Comparison of ENCODE assay signal across 8 mouse cellular contexts in the genomic region with DNA sequence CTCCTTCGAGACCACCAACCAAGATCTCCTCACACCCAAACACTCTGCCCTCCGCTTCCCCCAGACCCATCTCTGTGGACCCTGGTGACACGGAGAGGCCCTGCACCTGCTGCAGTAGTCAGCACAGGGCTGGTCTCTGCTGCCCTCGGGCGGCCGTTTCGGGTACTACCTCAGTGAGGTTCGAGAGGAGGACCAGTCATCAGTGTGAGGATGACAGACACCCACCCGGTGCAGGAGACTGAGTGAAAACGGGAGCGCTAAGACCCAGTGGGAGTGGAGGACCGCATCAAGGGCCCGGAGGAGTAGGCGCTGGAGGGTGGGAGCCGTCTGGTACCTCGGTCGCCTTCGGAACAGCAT. TPM values are rescaled to one million over a fixed set of nuclear protein-coding genes. Genes with fewer than 3 reads are reported as not detected.
DNase-seq lines count a peak whose midpoint lies in the region; TF ChIP-seq lines count a peak whose summit lies in the region.

No protein-coding gene starts in this region.

- peaks cover 6% of the 10 kb centered on the region; the same call in 1 of the 2 replicates for H3K4me1 ChIP-seq in cortical plate, adult 2 months (ENCODE audit: control insufficient read depth, insufficient read depth, low read length)

- intact Hi-C loops in left cerebral cortex, adult 2 months (cut with DNase I) = loop anchor here (1.0 to 10.0 kb wide), 4 partner anchors 70 to 384 kb away; partner anchors contain the start of genes Csnk2b, Gpank1, Nelfe and Sapcd1

- peak; percentile 93 for DNase-seq in adipocyte (ENCODE audit: low spot score)
- peak; percentile 92 to 96 for DNase-seq in gastrocnemius, adult 8-10 months (ENCODE audit: low spot score in 2 of 2)
- peak; percentile 69 for DNase-seq in hindlimb bud, embryonic 11.5 days (ENCODE audit: extremely low spot score, low read depth, low spot score)
- DNase-seq in left cerebral cortex, adult 2 months (ENCODE audit: extremely low spot score in 1 of 2, low spot score in 2 of 2) = peak; percentile 98 to 100
- peak; percentile 88 for DNase-seq in retina, postnatal 7 days (ENCODE audit: low read depth, low spot score)
- DNase-seq in urinary bladder, adult 18-20 months (ENCODE audit: low spot score in 2 of 2) = peak; percentile 91 to 99

- TF ChIP-seq POLR2A in cortical plate, adult 2 months (IDR thresholded peaks at IDR 0.05; ENCODE audit: extremely low read depth, insufficient read depth, low read length) = peak; percentile 83

- 4% methylated on average over 18 of the region's 18 CpGs for WGBS in macrophage (ENCODE audit: missing documents)

- peak overlapping the region; percentile 50 for H3K4me3 ChIP-seq in cortical plate, adult 2 months (ENCODE audit: insufficient read depth, low read length)
- peak overlapping the region; percentile 68 for H3K4me3 ChIP-seq in left cerebral cortex, adult 2 months
- peak overlapping the region; percentile 55 for H3K4me3 ChIP-seq in macrophage (ENCODE audit: inconsistent target)

- peak; percentile 94 for TF ChIP-seq CTCF in cortical plate, adult 2 months (IDR thresholded peaks at IDR 0.05; ENCODE audit: extremely low read depth, insufficient read depth, low read length)
- no peak; the same call in none of the 2 replicates for TF ChIP-seq CTCF in left cerebral cortex, adult 2 months (IDR thresholded peaks at IDR 0.05)

- H3K79me2 ChIP-seq in macrophage (ENCODE audit: inconsistent target) = peaks cover 18% of the 10 kb centered on the region

- H3K36me3 ChIP-seq in macrophage (ENCODE audit: inconsistent target) = no peaks in the 10 kb centered on the region

- H3K27ac ChIP-seq in cortical plate, adult 2 months (ENCODE audit: insufficient read depth, low read length) = peak overlapping the region; percentile 80
- peak overlapping the region; percentile 96 for H3K27ac ChIP-seq in left cerebral cortex, adult 2 months
- peak overlapping the region; percentile 91 for H3K27ac ChIP-seq in macrophage

RNA-seq across cellular contexts. Expression of gene Nfkbil1, which starts 0.8 kb away (rescaled TPM):
- 12.2 and 13.8 TPM in 2 replicates for polyA plus RNA-seq in cortical plate, adult 2 months (2012; rRNA removed)
- 1 to 10 TPM; 6.3 to 8.6 (median 8.0) TPM for total RNA-seq in gastrocnemius, adult 8-10 months (2022)
- 10 to 100 TPM; 13.0 to 16.1 TPM for total RNA-seq in left cerebral cortex, adult 2 months (2021)
- 10 to 100 TPM in 24 of 26 experiments, 1 to 10 TPM in 2; 6.7 to 47.8 (median 25.9) TPM for total RNA-seq in macrophage (2018; cell fraction: chromatin; rRNA removed)
- 10 to 100 TPM in 22 of 26 experiments, 1 to 10 TPM in 4; 8.7 to 22.2 (median 18.1) TPM for total RNA-seq in macrophage (2018; cell fraction: cytosol; rRNA removed)
- total RNA-seq in macrophage (2018; cell fraction: nucleus; rRNA removed) = 10 to 100 TPM in 22 of 26 experiments, 1 to 10 TPM in 4; 8.6 to 27.7 (median 18.6) TPM
- polyA plus RNA-seq in macrophage (2018) = 8.3 to 16.7 TPM (median 14.8 TPM) in 3 replicates

RNA-seq across cellular contexts. Expression of gene Atp6v1g2, which starts 2.9 kb away (rescaled TPM):
- polyA plus RNA-seq in cortical plate, adult 2 months (2012; rRNA removed) = 765 and 777 TPM in 2 replicates
- total RNA-seq in gastrocnemius, adult 8-10 months (2022) = 1 to 10 TPM; 1.3 to 2.3 (median 1.9) TPM
- 100 to 1,000 TPM; 549 to 569 TPM for total RNA-seq in left cerebral cortex, adult 2 months (2021)
- total RNA-seq in macrophage (2018; cell fraction: chromatin; rRNA removed) = 10 to 100 TPM in 18 of 26 experiments, 1 to 10 TPM in 8; 4.2 to 28.2 (median 14.3) TPM
- 1 to 10 TPM; 2.2 to 6.6 (median 3.8) TPM for total RNA-seq in macrophage (2018; cell fraction: cytosol; rRNA removed)
- total RNA-seq in macrophage (2018; cell fraction: nucleus; rRNA removed) = 10 to 100 TPM in 10 of 26 experiments, 1 to 10 TPM in 16; 4.8 to 33.5 (median 8.2) TPM
- polyA plus RNA-seq in macrophage (2018) = 5.0 to 12.5 TPM (median 6.9 TPM) in 3 replicates

RNA-seq across cellular contexts. Expression of gene Ddx39b, which starts 5.2 kb away (rescaled TPM):
- 382 and 400 TPM in 2 replicates for polyA plus RNA-seq in cortical plate, adult 2 months (2012; rRNA removed)
- total RNA-seq in gastrocnemius, adult 8-10 months (2022) = 10 to 100 TPM; 77.1 to 93.9 (median 81.7) TPM
- 100 to 1,000 TPM; 215 TPM for total RNA-seq in left cerebral cortex, adult 2 months (2021)
- 100 to 1,000 TPM; 305 to 692 (median 502) TPM for total RNA-seq in macrophage (2018; cell fraction: chromatin; rRNA removed)
- 100 to 1,000 TPM in 13 of 26 experiments, 10 to 100 TPM in 13; 75.9 to 135 (median 100) TPM for total RNA-seq in macrophage (2018; cell fraction: cytosol; rRNA removed)
- 100 to 1,000 TPM; 313 to 609 (median 458) TPM for total RNA-seq in macrophage (2018; cell fraction: nucleus; rRNA removed)
- 113 to 158 TPM (median 122 TPM) in 3 replicates for polyA plus RNA-seq in macrophage (2018)

RNA-seq across cellular contexts. Expression of gene Gm16181, which starts 15.7 kb away (rescaled TPM):
- polyA plus RNA-seq in cortical plate, adult 2 months (2012; rRNA removed) = not detected in 2 replicates
- not detected for total RNA-seq in gastrocnemius, adult 8-10 months (2022)
- total RNA-seq in left cerebral cortex, adult 2 months (2021) = not detected
- 10 to 100 TPM in 3 of 26 experiments, 1 to 10 TPM in 12, not detected in 11; 2.4 to 18.5 (median 7.6) TPM for total RNA-seq in macrophage (2018; cell fraction: chromatin; rRNA removed)
- 1 to 10 TPM in 11 of 26 experiments, under 1 TPM in 7, not detected in 8; 0.51 to 4.6 (median 1.3) TPM for total RNA-seq in macrophage (2018; cell fraction: cytosol; rRNA removed)
- 10 to 100 TPM in 7 of 26 experiments, 1 to 10 TPM in 14, not detected in 5; 1.2 to 30.6 (median 7.2) TPM for total RNA-seq in macrophage (2018; cell fraction: nucleus; rRNA removed)
- not detected in 3 replicates for polyA plus RNA-seq in macrophage (2018)

RNA-seq across cellular contexts. Expression of gene H2-D1, which starts 26.2 kb away (rescaled TPM):
- 64.1 and 72.6 TPM in 2 replicates for polyA plus RNA-seq in cortical plate, adult 2 months (2012; rRNA removed)
- total RNA-seq in gastrocnemius, adult 8-10 months (2022) = 10 to 100 TPM; 31.3 to 52.9 (median 41.7) TPM
- total RNA-seq in left cerebral cortex, adult 2 months (2021) = 10 to 100 TPM; 20.3 to 25.3 TPM
- 1,000 to 10,000 TPM; 1,047 to 3,424 (median 2,210) TPM for total RNA-seq in macrophage (2018; cell fraction: chromatin; rRNA removed)
- total RNA-seq in macrophage (2018; cell fraction: cytosol; rRNA removed) = 1,000 to 10,000 TPM; 3,633 to 6,553 (median 5,167) TPM
- total RNA-seq in macrophage (2018; cell fraction: nucleus; rRNA removed) = over 10,000 TPM in 1 of 26 experiments, 1,000 to 10,000 TPM in 25; 2,886 to 10,022 (median 6,458) TPM
- polyA plus RNA-seq in macrophage (2018) = 2,972 to 5,352 TPM (median 3,334 TPM) in 3 replicates

Comparison
In these comparisons a context has a peak if more than half of its experiments do, and no peak if none do; other contexts are left out.
1. Peak in every context shown above with its lines: DNase-seq, H3K4me3 ChIP-seq and H3K27ac ChIP-seq.
2. RNA of gene Atp6v1g2, which starts 2.9 kb away (total RNA-seq): 549 to 569 TPM in left cerebral cortex, adult 2 months; 1.3 to 2.3 TPM in gastrocnemius, adult 8-10 months; every median in the first group is over 100 times any median in the second.